Mouse (Mus musculus) CH12F3 (cell line): ENCODE measurements around the gene Cd33.

Experiments
- in situ Hi-C: fragments of 300-500 bp; cut with MboI; formaldehyde crosslinking; loops from 2 replicates; pipeline ENCODE4 v1.14.3; 2020; ENCODE audit warnings: low sequenced_read_pairs

The Cd33 gene

DNA sequence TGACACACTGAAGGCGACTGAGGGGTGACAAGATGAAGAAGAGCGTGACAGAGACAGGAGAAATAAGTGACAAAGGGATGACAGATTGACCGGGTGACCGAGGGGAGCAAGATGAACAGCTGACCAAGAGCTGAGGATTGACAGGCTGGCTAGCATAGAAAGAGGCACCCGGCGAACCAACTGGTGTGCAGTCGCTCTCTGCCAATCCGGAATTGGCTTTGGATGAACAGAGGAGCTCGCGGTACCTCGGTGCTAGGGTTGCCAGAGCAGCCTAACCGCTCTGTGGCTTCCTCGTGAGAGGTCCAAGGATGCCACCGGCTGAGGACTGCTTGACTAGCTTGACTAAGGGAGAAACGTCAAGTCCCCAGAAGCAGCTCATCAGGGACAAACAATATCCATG lies 25.9 kb downstream of the Cd33 start:
- in situ Hi-C loops: no loop called here

DNA sequence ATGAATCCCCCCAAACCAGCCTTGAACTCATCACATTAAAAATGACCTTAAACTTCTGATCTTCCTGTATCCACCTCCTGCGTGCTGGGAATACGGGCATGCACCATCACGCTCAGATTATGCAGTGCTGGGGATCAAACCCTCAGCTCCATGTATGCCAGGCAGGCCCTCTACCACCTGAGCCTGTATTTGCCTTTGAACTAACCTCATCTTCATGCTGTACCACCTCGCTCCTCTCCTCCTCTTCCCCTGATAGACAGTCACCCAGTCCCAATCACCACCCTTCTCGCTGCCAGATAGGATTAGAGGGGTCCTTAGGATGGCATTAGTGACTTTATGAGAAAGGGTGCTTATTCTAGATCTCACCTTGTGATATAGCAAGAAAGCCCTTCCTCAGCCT lies 29.2 kb downstream of the Cd33 start:
- in situ Hi-C loops: no loop called here

DNA sequence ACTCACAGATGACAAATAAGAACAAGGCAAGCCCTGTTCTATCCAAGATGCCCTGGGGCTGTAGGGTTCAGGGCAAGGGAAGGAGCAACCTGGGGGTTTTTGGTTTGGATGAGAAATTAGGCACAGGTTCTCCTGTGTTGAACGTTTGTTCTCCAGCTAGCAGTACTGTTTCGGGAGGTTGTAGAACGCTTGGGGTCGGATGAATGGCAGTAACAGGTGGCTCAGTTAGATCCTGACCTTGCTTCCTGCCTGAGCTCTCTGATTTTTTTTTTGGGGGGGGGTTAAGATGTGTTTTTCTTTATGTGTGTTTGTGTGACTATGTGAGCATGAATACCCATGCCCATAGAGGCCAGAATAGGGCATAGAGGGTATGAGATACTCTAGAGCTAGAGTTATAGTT lies 31.7 kb downstream of the Cd33 start:
- in situ Hi-C loops: no loop called here

DNA sequence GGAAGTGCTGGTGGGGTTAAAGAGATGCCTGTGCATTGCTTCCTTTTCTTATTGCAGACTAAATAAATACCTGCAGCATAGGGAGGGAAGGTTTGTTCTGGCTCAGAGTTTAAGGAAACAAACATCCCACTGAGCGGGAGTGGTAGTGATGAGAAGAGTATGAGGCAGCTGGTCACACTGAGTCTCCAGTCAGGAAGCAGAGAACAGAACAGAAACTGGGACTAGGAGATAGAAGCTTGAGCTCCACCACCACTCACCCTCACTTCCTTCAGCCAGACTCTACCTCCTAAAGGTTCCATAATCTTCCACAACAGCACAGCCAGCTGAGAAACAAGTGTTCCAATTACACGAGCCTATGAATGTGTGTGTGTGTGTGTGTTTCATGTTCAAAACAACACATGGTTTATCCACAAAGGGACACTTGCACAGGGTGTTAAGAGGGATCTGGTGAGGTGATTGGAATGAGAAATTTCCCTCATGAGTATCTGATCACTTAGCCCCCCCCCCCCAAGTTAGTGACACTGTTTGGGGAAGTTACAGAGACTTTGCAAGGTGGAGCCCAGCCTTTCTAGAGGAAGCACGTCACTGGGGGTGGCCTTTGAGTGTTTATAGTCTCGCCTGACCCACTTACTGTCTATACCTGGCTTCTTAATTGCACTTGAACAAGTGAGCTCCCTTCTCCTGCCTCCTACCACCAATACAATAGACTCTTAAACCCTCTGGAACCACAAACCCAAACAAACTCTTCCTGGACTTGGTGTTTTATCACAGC lies 32.3 kb downstream of the Cd33 start:
- in situ Hi-C loops: no loop called here

DNA sequence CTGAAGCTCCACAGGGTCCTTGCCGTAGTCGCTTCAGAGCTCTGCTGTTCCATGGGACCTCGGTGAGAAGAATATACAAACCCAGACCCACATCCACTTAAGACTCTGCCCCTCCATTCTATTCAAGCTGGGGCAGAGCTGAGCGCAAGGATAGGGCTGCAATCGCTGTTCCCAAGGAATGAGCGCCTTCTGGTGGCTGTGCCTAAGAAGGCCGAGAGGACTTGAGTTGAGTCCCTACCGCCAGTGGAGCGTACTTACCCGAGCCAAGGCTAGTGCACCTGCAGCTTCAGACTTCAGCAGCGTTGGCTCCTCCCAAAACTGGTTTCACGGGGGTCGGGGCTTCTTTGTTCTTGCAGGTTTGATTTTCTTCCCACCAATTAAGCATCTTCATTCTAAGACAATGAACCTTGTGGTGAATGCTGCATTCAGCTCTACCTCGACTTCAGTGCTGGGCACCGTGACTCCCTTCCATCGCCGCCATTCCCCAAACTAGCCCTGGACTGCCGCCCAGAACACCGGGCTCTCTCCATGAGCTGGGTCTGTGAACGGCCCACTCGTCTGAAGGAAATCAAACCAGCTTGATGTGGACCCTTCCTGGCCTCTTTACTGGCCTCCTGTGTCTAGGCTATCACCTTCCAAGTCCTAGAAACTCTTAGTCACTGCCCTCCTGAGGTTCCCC lies 48.7 kb downstream of the Cd33 start:
- in situ Hi-C loops: no loop called here

DNA sequence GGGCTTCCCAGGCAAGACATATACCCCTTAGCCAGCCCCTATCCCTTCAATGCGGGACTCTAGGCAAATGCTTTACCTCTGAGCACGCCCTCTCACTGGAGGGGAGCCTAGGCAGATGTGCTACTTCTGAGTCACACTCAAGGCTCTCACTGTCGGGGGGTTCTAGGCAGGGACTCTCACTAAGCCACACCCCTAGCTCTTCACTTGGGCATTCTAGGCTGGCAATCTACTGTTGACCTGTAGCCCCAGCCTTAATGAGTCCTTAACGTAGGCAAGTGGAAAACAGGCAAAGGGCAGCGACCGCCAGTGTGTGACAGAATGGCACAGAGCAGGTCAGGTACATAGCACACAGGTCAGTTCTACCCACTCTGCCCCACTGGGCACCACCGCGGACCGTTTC lies 53.4 kb downstream of the Cd33 start:
- in situ Hi-C loops: no loop called here

DNA sequence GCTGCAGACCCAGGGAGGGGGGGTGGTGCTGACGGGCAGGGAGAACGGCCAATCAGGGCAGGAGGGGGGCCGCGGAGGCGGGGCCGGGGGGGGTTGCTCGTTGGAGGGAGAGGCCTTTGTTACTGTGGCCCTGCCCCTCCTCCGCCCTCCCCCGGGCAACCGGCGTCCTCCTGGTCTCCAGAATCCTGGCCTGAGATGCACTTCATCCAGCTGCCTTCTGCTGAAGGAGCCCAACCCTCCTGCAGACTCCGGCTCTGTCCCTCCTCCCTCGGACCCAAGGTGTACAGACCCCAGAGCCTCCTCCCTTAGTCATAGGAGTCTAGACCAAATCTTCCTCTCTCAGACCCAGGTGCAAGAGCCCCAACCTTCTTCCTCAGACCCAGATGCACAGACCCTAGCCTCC lies 54.0 kb downstream of the Cd33 start:
- in situ Hi-C loops: no loop called here

DNA sequence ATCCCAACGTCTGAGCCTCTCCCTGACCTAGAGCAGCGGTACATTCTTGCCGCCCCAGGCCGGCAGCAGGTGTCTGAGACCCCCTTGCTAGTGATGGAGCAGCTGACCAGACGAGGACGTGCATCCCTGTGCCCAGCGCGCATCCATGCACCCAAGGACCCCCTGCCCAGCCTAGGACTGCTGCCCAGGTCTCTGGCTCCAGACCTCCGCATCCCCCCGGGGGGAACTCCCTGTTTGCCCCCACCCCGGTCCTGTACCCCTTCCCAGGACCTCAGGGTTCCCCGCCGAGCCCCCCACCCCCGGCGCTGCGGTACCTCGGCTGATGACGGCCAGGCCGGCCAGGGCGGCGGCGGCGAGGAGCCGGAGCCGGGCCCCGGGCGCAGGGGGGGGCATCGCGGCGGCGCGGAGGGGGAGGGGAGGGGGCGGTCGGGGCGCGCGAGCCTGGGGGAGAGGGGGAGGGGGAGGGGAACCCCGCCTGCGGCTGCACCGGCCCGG lies 54.5 kb downstream of the Cd33 start, which contains the start of gene Iglon5:
Gene Iglon5 (minus strand): TSS at position 445 of the 495 bp plus-strand sequence.
- in situ Hi-C loops: no loop called here

DNA sequence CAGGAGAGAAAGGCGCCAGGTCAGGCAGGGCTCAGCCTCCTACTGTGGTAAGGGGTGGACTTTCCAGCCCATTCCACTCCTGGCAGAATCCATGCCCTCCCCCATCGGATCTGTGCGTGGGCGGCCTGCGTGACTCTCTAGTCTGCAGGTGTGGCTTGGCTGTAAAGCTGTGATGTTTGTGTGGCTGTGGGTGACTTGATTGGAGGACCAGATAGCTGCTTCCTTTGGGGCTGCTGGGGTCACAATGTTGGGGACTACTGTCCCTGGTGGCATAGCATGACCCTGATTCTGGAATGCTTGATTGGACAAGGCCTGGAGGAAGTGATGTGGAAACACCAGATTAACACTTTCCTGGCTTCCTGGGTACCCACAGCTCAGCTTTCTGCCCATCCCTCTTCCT lies 55.6 kb downstream of the Cd33 start:
- in situ Hi-C loops: no loop called here

DNA sequence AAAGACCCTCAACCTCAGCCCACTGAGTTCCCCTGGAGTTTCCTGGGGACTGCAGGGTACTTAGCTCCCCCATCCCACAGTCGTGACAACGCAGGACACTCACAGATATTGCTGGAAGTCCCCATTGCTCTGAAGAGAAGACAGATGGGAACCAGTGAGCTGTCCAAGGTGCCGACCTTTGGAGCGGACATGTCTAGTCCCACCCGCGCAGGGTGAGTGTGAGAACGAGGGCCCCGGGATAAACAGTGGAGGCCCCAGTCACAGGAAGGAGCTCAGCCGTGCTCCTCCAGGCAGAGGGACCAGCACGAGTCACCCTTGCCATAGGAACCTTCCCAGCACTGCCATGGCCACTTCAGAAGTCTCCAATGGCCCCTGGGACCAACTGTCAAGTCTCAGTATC lies 61.0 kb downstream of the Cd33 start:
- in situ Hi-C loops: no loop called here

DNA sequence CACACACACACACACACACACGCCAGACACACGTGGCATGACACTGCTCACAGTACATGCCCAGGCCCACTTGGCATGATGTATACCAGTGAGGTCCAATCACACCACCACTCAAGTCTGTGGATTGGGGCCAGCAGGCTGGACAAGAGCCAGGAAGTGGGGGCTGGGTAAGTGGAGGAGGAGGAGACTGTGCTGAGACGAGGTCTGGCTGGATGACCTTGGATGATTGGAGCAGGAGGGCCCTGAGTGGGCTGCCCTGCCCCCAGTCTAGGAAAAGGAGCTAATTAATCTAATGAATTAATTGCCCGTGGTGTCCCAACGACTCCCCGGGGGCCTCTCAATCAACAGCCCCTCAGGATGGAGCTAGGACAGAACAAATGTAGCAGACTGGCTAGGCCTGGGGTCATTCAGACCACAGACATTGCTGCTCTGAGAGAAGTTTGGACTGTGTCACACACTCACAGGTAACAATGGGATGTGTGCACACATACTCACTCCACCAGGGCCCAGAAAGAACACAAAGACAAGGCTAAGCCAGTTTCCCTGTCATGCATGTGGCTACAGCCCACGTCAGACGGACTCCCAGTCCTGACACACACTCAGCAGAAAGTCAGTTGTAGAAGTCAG lies 62.0 kb downstream of the Cd33 start:
- in situ Hi-C loops: no loop called here

DNA sequence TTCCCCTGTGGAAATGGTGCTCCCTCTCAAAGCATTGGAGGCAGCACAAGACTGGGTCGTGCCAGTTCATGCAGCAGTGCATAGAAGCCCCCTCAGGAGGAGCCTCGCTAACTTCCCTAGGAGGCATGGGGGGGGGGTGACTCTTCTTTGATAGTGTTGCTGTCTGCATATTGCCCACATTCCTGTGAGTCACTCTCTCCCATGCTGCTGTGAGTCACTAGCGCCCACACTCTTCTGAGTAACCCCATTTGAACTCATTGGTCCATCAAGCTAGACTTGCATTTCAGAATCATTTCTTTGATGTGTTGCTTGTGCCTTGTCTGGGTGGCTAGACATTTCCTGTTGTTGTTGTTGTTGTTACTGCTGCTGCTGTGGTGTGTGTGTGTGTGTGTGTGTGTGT lies 63.0 kb downstream of the Cd33 start:
- in situ Hi-C loops: no loop called here

DNA sequence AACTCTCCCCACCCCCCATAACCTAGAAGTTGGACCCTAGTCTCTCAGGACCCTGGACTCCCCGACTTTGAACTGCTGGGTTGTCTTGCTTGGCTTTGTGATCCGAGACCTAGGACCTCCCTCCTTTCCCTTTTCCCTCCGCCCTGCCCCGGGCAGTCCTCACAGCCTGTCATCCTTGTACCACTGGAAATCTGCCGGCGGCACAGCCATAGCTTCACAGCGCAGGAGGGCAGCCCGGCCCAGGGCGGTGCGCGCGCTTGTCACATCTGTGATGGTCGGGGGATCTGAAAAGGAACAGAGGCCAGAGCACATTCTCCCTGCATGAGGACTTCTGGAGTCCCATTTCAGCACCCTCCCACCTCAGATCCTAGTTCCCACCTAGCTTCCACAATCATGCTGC lies 67.9 kb downstream of the Cd33 start:
- in situ Hi-C loops: no loop called here

DNA sequence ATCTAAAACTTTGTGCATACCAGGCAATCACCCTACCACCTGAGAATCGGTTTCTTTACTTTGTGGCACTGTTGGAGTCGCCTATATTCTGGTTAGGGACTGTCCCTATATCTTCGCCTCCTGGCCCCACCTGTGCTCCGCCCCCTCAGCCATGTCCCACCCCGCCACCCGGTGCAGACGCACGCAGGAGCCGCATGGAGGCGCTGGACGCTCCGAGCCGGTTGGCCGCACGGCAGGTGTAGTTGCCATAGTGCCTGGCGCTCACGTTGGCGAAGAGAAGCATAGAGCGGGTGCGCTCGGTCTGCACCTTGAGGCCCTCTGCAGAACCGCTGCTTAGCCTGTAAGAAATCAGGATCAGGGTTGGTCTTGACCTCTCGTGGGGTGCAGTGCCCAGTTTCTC lies 68.5 kb downstream of the Cd33 start:
- in situ Hi-C loops: no loop called here
